Mouse (Mus musculus) stomach, postnatal 0 days (tissue): Measurements from ENCODE around the gene Shisa6. TPM values are rescaled to one million over a fixed set of nuclear protein-coding genes. Genes with fewer than 3 reads are reported as not detected.

Experiments
- ATAC-seq: fragments of 200-750 bp; cut with Nextera tagmentation; 2 replicates; pipeline ENCODE4 v1.8.0; 2017; ENCODE audit not compliant: low FRiP score, low TSS enrichment
- DNase-seq: peaks from one replicate; pipeline ENCODE4 v3.0.0-alpha.2; 2016; ENCODE audit warnings: low spot score
- H3K27ac ChIP-seq: fragments of 300-500 bp; sonication (generic); replicated peaks from 2 replicates; pipeline ENCODE4 v1.5.1; 2014; ENCODE audit warnings: mild to moderate bottlenecking, control low read depth
- H3K27me3 ChIP-seq: fragments of 300-500 bp; sonication (generic); 2 replicates; pipeline ENCODE4 v1.6.1; 2014; ENCODE audit warnings: low read length; ENCODE audit not compliant: control insufficient read depth, insufficient read depth
- H3K36me3 ChIP-seq: fragments of 300-500 bp; sonication (generic); 2 replicates; pipeline ENCODE4 v1.6.1; 2014; ENCODE audit warnings: low read length, mixed read lengths; ENCODE audit not compliant: control insufficient read depth, insufficient read depth
- H3K4me1 ChIP-seq: fragments of 300-500 bp; sonication (generic); replicated peaks from 2 replicates; pipeline ENCODE4 v1.6.1; 2014; ENCODE audit warnings: antibody characterized with exemption; ENCODE audit not compliant: control insufficient read depth, insufficient read depth
- H3K4me2 ChIP-seq: fragments of 300-500 bp; sonication (generic); replicated peaks from 2 replicates; pipeline ENCODE4 v1.6.1; 2014; ENCODE audit warnings: low read depth, mild to moderate bottlenecking, control low read depth, moderate library complexity
- H3K4me3 ChIP-seq: fragments of 300-500 bp; sonication (generic); 2 replicates; pipeline ENCODE4 v1.5.1; 2014; ENCODE audit warnings: low read depth, low read length, control low read depth
- H3K9ac ChIP-seq: fragments of 300-500 bp; sonication (generic); 2 replicates; pipeline ENCODE4 v1.6.1; 2014; ENCODE audit warnings: mild to moderate bottlenecking, low read length, control low read depth, mixed read lengths
- H3K9me3 ChIP-seq: fragments of 300-500 bp; sonication (generic); 2 replicates; pipeline ENCODE4 v1.6.1; 2016; ENCODE audit warnings: low read length; ENCODE audit not compliant: control insufficient read depth
- CTCF ChIP-seq: IDR thresholded peaks from 2 replicates; pipeline ENCODE4 v1.5.1; 2016; ENCODE audit warnings: antibody characterized with exemption, low read depth, mild to moderate bottlenecking, moderate library complexity
- EP300 ChIP-seq: optimal IDR thresholded peaks from 2 replicates; pipeline ENCODE3; 2016; ENCODE audit warnings: antibody characterized with exemption
- WGBS: fragments of 180-500 bp; shearing (Covaris S2); extraction: QIAGEN DNeasy Blood & Tissue Kit; methylation state at CpG from one replicate; pipeline ENCODE4 v1.1.7; 2014; 5-methylcytosine and 5-hydroxymethylcytosine counted together
- polyA plus RNA-seq: library from polyadenylated mRNA; unstranded; fragments of >200 nt; fragmentation: Nextera tagmentation; extraction: Ambion mirVana; gene quantifications from 2 replicates; pipeline ENCODE4 v1.2.1, GENCODE M21; 2015

The Shisa6 gene
- polyA plus RNA-seq, 1 experiment from 2014 or later = 0.05 TPM

DNA sequence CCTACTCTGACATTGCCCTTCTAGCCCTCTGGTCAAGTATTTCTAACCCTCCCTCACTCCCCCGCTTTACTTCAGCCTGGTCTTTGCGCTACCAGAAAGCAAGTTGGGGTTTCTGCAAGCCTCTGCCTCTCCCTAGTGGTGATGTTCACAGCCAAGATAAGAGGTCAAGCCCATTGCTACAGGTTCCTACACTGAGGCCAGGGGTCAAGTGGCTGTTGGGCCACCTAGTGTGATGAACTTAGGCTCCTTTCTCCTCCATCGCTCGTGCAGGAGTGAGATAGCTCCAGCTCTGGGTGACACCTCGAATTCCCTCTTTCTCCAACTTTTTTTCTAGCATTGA is 1.2 kb upstream of the Shisa6 start:
- no peaks in the 10 kb centered on the region; the same call in 1 of the 2 replicates for H3K4me1 ChIP-seq
- H3K27ac ChIP-seq = no peak overlapping the region
- TF ChIP-seq CTCF = peak; percentile 38
- no peak for TF ChIP-seq EP300
- peaks cover 18% of the 10 kb centered on the region for H3K27me3 ChIP-seq
- ATAC-seq = no peak
- H3K4me3 ChIP-seq = peak overlapping the region; percentile 51
- DNase-seq = no peak
- H3K36me3 ChIP-seq = no peaks in the 10 kb centered on the region
- H3K9ac ChIP-seq = no peak overlapping the region
- H3K4me2 ChIP-seq = peak overlapping the region; percentile 84
- H3K9me3 ChIP-seq = no peaks in the 10 kb centered on the region
- 7% methylated on average over 5 of the region's 5 CpGs for WGBS

DNA sequence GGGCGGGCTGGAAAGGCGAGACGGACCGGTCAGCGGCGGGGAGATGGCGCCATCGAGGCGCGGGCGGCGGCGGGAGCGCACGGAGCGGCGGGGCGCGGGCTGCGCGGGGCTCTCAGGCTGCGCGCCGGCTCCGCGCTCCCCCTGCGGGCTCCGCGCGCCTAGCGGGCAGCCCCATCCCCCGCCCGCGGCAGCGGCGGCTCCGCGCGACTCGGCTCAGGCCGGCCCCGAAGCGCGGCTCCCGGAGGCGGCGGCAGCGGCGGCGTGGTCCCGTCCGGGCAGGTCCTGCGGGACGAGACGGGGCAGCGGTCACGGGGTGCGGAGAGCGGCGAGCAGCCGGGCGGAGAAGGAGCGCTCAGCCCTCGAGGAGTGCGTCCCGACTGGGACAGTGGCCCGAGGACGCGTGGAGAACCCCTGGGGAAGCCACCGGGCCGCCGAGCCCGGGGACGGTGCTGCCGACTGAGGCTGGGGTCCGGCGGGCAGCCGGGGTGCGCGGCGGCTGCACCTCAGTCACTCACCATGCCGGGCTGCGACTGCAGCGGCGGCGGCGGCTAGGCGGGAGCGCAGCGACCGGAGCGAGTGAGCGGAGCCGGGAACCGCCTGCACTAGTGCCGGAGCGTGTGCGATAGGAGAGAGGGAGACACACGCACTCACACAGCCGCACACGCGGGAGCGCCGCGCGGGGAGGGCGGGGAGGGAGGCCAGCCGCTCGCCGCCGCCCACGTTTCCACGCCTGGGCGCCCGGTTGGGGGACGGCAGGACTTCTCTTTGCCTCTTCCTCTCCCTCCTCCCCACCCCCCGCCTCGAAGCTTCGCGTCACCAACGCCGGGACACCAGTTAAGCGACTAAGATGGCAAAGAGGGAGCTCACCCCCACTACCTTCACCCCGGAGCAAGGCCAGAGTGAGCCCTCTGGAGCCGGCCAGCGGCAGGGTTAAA is 549 bp upstream of the Shisa6 start:
- ATAC-seq = peak; percentile 61
- DNase-seq = peak; percentile 47

DNA sequence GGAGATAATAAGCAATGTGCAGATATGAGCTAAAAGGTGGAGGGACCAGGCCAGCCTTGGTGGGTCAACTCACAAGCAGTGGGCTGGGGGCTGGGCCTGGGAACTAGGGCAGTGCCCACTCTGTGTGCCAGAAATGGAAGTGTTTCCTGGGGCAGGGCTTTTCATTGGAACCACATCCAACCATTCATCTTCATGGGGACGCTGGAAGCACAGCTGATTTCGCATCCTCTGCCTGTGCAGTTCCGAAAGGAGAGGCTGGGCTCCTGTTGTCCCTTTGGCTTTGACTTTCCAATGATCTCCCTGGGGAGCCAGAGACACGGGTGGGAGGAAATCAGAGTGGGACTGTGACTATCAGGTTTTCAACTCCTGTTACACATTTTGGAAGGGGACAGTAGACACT is 1.5 kb downstream of the Shisa6 start:
- ATAC-seq (no peak), DNase-seq (no peak)
- Histone ChIP-seq H3K36me3 (no peaks in the 10 kb centered on the region), H3K4me3 (no peak overlapping the region), H3K27me3 (peaks cover 18% of the 10 kb centered on the region), H3K4me2 (no peak overlapping the region), H3K4me1 (no peaks in the 10 kb centered on the region; the same call in 1 of the 2 replicates), H3K27ac (no peak overlapping the region), H3K9me3 (no peaks in the 10 kb centered on the region), H3K9ac (no peak overlapping the region)
- WGBS = 43% methylated on average over 4 of the region's 4 CpGs
- TF ChIP-seq CTCF = no peak
- no peak for TF ChIP-seq EP300

More for the DNA sequence above, 549 bp upstream of the Shisa6 start:
- Histone ChIP-seq H3K4me1 (no peaks in the 10 kb centered on the region; the same call in 1 of the 2 replicates), H3K4me3 (peak overlapping the region; percentile 51), H3K36me3 (no peaks in the 10 kb centered on the region), H3K27ac (no peak overlapping the region), H3K4me2 (peak overlapping the region; percentile 84), H3K27me3 (peaks cover 18% of the 10 kb centered on the region), H3K9ac (peak overlapping the region; percentile 35), H3K9me3 (no peaks in the 10 kb centered on the region)
- under 1% methylated on average over 71 of the region's 126 CpGs for WGBS
- TF ChIP-seq CTCF (no peak), EP300 (no peak)

DNA sequence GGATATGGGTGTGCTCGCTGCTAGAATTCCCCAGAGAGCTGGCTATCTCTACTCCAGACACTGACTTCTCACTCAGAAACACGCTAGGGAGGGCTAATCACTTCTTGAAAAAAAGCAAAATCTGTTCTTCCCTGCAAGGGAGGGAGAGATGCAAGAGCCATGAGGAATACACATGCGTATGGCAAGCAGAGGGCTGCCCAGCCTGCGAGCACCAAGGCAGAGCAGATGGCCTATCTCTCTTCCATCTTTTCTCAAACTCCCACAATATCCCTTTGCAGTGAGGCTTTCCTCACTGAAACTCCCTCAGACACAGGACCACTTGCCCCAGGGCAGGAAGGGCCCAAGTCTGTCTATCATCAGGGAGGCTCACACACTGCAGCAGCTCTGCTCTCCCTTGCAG is 3.4 kb downstream of the Shisa6 start:
- H3K4me3 ChIP-seq = no peak overlapping the region
- TF ChIP-seq CTCF (no peak), EP300 (no peak)
- H3K36me3 ChIP-seq = no peaks in the 10 kb centered on the region
- WGBS = 76% methylated on average over 4 of the region's 4 CpGs
- no peak overlapping the region for H3K4me2 ChIP-seq
- ATAC-seq (no peak), DNase-seq (no peak)
- no peaks in the 10 kb centered on the region; the same call in 1 of the 2 replicates for H3K4me1 ChIP-seq
- no peak overlapping the region for H3K9ac ChIP-seq
- H3K27ac ChIP-seq = no peak overlapping the region
- peaks cover 18% of the 10 kb centered on the region for H3K27me3 ChIP-seq
- no peaks in the 10 kb centered on the region for H3K9me3 ChIP-seq

DNA sequence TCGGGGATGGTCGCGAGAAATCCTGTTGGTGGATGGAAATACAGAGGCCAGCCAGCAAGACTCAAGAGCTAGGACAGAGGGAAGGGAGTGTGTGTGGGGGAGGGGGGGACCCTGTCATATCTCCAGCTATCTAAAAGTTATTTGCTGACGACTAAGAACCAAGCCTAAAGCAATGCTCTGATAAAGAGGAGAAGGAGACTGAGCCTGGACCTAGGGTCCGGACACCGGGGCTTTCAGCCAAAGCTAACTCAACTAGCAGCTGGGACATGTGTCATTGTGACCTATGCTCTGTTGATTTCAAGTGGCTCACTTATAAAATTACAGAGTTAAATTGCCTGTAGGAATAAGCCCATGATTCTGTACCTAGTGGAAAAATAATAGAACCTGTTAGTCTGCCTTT is 6.4 kb downstream of the Shisa6 start:
- WGBS = 53% methylated on average over 6 of the region's 6 CpGs
- ATAC-seq (no peak), DNase-seq (no peak)

DNA sequence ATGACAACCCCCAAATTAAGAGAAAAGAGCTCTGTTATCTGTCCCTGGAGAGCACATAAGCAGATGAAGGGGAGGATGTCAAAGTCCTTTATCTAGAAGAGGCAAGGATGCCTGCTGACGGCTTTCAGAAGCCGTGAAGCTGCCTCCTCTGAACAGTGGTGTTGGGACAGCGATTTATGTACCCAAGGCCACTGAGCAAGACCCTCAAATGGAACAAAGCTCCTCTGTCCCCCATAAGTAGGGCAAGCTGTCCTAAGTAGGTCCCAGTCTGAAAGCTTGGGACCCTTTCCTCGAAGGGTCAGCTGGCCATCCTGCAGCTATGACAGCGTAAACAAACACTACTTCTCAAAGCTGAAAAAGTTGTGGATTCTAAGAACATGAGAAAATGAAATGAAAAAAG is 11.4 kb downstream of the Shisa6 start:
- WGBS = 55% methylated on average over 5 of the region's 5 CpGs

More for the DNA sequence above, 6.4 kb downstream of the Shisa6 start:
- H3K9ac ChIP-seq = no peak overlapping the region
- no peak overlapping the region for H3K27ac ChIP-seq
- H3K27me3 ChIP-seq = 0 out of 2 replicates have a peak, but pooled peaks cover 4% of the 10 kb centered on the region
- no peak overlapping the region for H3K4me2 ChIP-seq
- H3K4me1 ChIP-seq = no peaks in the 10 kb centered on the region
- H3K4me3 ChIP-seq = no peak overlapping the region
- H3K36me3 ChIP-seq = no peaks in the 10 kb centered on the region
- TF ChIP-seq EP300 (no peak), CTCF (no peak)
- H3K9me3 ChIP-seq = no peaks in the 10 kb centered on the region

More for the DNA sequence above, 11.4 kb downstream of the Shisa6 start:
- no peak overlapping the region for H3K9ac ChIP-seq
- DNase-seq (no peak), ATAC-seq (no peak)
- H3K27me3 ChIP-seq = no peaks in the 10 kb centered on the region
- no peak overlapping the region for H3K4me2 ChIP-seq
- H3K4me1 ChIP-seq = no peaks in the 10 kb centered on the region
- H3K4me3 ChIP-seq = no peak overlapping the region
- no peaks in the 10 kb centered on the region for H3K9me3 ChIP-seq
- no peaks in the 10 kb centered on the region for H3K36me3 ChIP-seq
- H3K27ac ChIP-seq = no peak overlapping the region
- no peak for TF ChIP-seq CTCF
- TF ChIP-seq EP300 = no peak
